ENCODE assay signal across 26 mouse cellular contexts in the genomic region with DNA sequence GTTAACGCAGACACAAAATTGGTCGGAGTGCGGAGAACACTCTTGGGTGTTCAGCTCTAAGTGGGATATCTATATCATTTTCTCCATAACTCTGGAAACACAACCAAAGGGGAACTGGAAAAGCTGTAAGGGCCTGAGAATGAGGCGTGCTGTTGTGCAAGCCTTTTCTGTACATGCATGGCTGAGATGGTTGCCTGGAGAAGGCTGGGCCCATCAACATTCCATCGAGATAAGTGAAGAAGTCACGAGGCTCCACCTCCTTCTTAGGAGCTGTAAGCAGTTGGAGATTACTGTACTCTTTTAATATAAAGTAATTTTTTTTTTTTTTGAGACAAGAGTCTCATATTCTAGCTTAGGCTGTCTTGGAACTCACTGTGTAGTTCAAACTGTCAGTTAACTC. TPM values are rescaled to one million over a fixed set of nuclear protein-coding genes. Genes with fewer than 3 reads are reported as not detected.
A peak's percentile ranks its signal among the peaks of the same experiment; 100 is the strongest.
DNase-seq lines count a peak whose midpoint lies in the region; ATAC-seq and TF ChIP-seq lines count a peak whose summit lies in the region.
"Had no signal": no experiment of that assay in that cellular context is flagged by ENCODE, and none has a peak within 500 bp of the region (broad histone marks: within the 10 kb centered on the region; RNA-seq: fewer than 3 reads in every experiment).

No protein-coding gene starts in this region.

- H3K9ac ChIP-seq in intestine, embryonic 16.5 days (ENCODE audit: low read depth, low read length) = no peak overlapping the region
- no peak overlapping the region for H3K9ac ChIP-seq in intestine, postnatal 0 days (ENCODE audit: low read depth, low read length)
- H3K9ac ChIP-seq in lung, embryonic 16.5 days (ENCODE audit: low read length) = no peak overlapping the region
- no peak overlapping the region for H3K9ac ChIP-seq in liver, embryonic 11.5 days (ENCODE audit: low read depth, low read length)
- no peak overlapping the region for H3K9ac ChIP-seq in midbrain, embryonic 15.5 days
- H3K9ac ChIP-seq: embryonic facial prominence, embryonic 13.5 days; heart, embryonic 12.5 days; hindbrain, embryonic 15.5 days had no signal

- no peak overlapping the region for H3K4me2 ChIP-seq in intestine, embryonic 16.5 days (ENCODE audit: low read depth, low read length)
- no peak overlapping the region for H3K4me2 ChIP-seq in intestine, postnatal 0 days (replicated peaks; ENCODE audit: low read depth)
- no peak overlapping the region for H3K4me2 ChIP-seq in lung, embryonic 16.5 days (ENCODE audit: low read depth, low read length)
- no peak overlapping the region for H3K4me2 ChIP-seq in liver, embryonic 11.5 days
- H3K4me2 ChIP-seq in midbrain, embryonic 15.5 days = no peak overlapping the region
- H3K4me2 ChIP-seq: embryonic facial prominence, embryonic 13.5 days; heart, embryonic 12.5 days; hindbrain, embryonic 15.5 days had no signal

- 87% methylated on average over 6 of the region's 6 CpGs for WGBS in intestine, embryonic 16.5 days
- 66% methylated on average over 6 of the region's 6 CpGs for WGBS in intestine, postnatal 0 days
- 52% methylated on average over 6 of the region's 6 CpGs for WGBS in lung, embryonic 16.5 days
- 70% methylated on average over 6 of the region's 6 CpGs for WGBS in heart, embryonic 10.5 days
- 79% methylated on average over 6 of the region's 6 CpGs for WGBS in liver, embryonic 11.5 days
- WGBS in midbrain, embryonic 15.5 days = 87% methylated on average over 6 of the region's 6 CpGs

- 0 out of 2 replicates have a peak, but pooled peaks have one; percentile 55 for ATAC-seq in intestine, embryonic 16.5 days
- ATAC-seq in intestine, postnatal 0 days = no peak; the same call in 1 of the 2 replicates
- peak; percentile 85 for ATAC-seq in lung, embryonic 16.5 days (ENCODE audit: low read depth)
- ATAC-seq in liver, embryonic 11.5 days (replicated peaks; ENCODE audit: low FRiP score) = no peak
- no peak for ATAC-seq in midbrain, embryonic 15.5 days (replicated peaks)
- ATAC-seq: activated CD4-positive, CD25-positive, alpha-beta regulatory T cell, adult 4 months; CD4-positive, CD25-positive, alpha-beta regulatory T cell, adult 4 months; forebrain, embryonic 14.5 days; Patski had no signal

- peak; percentile 74 for DNase-seq in lung, postnatal 25 days (ENCODE audit: low spot score)
- DNase-seq in heart, embryonic 10.5 days (ENCODE audit: low spot score) = no peak
- DNase-seq in liver, embryonic 11.5 days (ENCODE audit: low spot score) = no peak
- no peak for DNase-seq in spleen, postnatal 4 days (ENCODE audit: low spot score in 2 of 2)
- DNase-seq: adrenal gland, postnatal 14 days; B cell, adult 2 months; cerebellum, adult 11-12 months; cerebellum, adult 9-10 months; cerebellum, postnatal 25 days; gastrocnemius, adult 2 months; gastrocnemius, postnatal 36 days; heart, adult 18-20 months had no signal

- no peaks in the 10 kb centered on the region for H3K27me3 ChIP-seq in intestine, embryonic 16.5 days (replicated peaks; ENCODE audit: control insufficient read depth, insufficient read depth, low read length)
- no peaks in the 10 kb centered on the region for H3K27me3 ChIP-seq in intestine, postnatal 0 days (replicated peaks; ENCODE audit: control insufficient read depth, insufficient read depth, low read length)
- H3K27me3 ChIP-seq in lung, embryonic 16.5 days (ENCODE audit: control insufficient read depth, insufficient read depth, low read depth, low read length) = no peaks in the 10 kb centered on the region
- no peaks in the 10 kb centered on the region for H3K27me3 ChIP-seq in heart, embryonic 10.5 days (ENCODE audit: insufficient read depth, poor library complexity, severe bottlenecking)
- H3K27me3 ChIP-seq in liver, embryonic 11.5 days (replicated peaks; ENCODE audit: control insufficient read depth, insufficient read depth, low read length) = no peaks in the 10 kb centered on the region
- no peaks in the 10 kb centered on the region for H3K27me3 ChIP-seq in midbrain, embryonic 15.5 days (replicated peaks)
- H3K27me3 ChIP-seq: embryonic facial prominence, embryonic 13.5 days; heart, embryonic 12.5 days; hindbrain, embryonic 15.5 days; Patski had no signal

- H3K27ac ChIP-seq in intestine, embryonic 16.5 days (ENCODE audit: low read length) = no peak overlapping the region
- no peak overlapping the region for H3K27ac ChIP-seq in intestine, postnatal 0 days (ENCODE audit: low read depth, low read length)
- H3K27ac ChIP-seq in lung, embryonic 16.5 days (ENCODE audit: low read length) = peak overlapping the region; percentile 72
- no peak overlapping the region for H3K27ac ChIP-seq in heart, embryonic 10.5 days
- H3K27ac ChIP-seq in liver, embryonic 11.5 days (ENCODE audit: low read depth, low read length) = no peak overlapping the region
- H3K27ac ChIP-seq in midbrain, embryonic 15.5 days = no peak overlapping the region
- H3K27ac ChIP-seq: embryonic facial prominence, embryonic 13.5 days; gastrocnemius, adult 2 months; hindbrain, embryonic 10.5 days; hindbrain, embryonic 15.5 days had no signal

- no peak overlapping the region for H3K4me3 ChIP-seq in intestine, embryonic 16.5 days (ENCODE audit: low read length)
- no peak overlapping the region for H3K4me3 ChIP-seq in intestine, postnatal 0 days (ENCODE audit: low read depth, low read length)
- no peak overlapping the region for H3K4me3 ChIP-seq in lung, embryonic 16.5 days (ENCODE audit: low read length)
- no peak overlapping the region for H3K4me3 ChIP-seq in heart, embryonic 10.5 days
- no peak overlapping the region for H3K4me3 ChIP-seq in liver, embryonic 11.5 days (ENCODE audit: low read depth, low read length)
- no peak overlapping the region for H3K4me3 ChIP-seq in midbrain, embryonic 15.5 days
- H3K4me3 ChIP-seq: embryonic facial prominence, embryonic 13.5 days; gastrocnemius, adult 2 months; heart, embryonic 12.5 days; hindbrain, embryonic 10.5 days; hindbrain, embryonic 15.5 days had no signal

- no peaks in the 10 kb centered on the region for H3K4me1 ChIP-seq in intestine, embryonic 16.5 days (ENCODE audit: control insufficient read depth, insufficient read depth, low read length)
- no peaks in the 10 kb centered on the region for H3K4me1 ChIP-seq in intestine, postnatal 0 days (replicated peaks; ENCODE audit: control insufficient read depth, insufficient read depth, low read length)
- H3K4me1 ChIP-seq in lung, embryonic 16.5 days (replicated peaks; ENCODE audit: control insufficient read depth, insufficient read depth, low read length) = no peaks in the 10 kb centered on the region
- no peaks in the 10 kb centered on the region for H3K4me1 ChIP-seq in heart, embryonic 10.5 days
- H3K4me1 ChIP-seq in liver, embryonic 11.5 days (replicated peaks; ENCODE audit: control insufficient read depth, insufficient read depth, low read length) = no peaks in the 10 kb centered on the region
- no peaks in the 10 kb centered on the region for H3K4me1 ChIP-seq in midbrain, embryonic 15.5 days
- H3K4me1 ChIP-seq: embryonic facial prominence, embryonic 13.5 days; heart, embryonic 12.5 days; hindbrain, embryonic 10.5 days; hindbrain, embryonic 15.5 days had no signal

- no peaks in the 10 kb centered on the region for H3K9me3 ChIP-seq in intestine, embryonic 16.5 days (ENCODE audit: control insufficient read depth, low read length)
- no peaks in the 10 kb centered on the region for H3K9me3 ChIP-seq in intestine, postnatal 0 days (ENCODE audit: control insufficient read depth)
- no peaks in the 10 kb centered on the region for H3K9me3 ChIP-seq in lung, embryonic 16.5 days (ENCODE audit: control insufficient read depth, low read length)
- no peaks in the 10 kb centered on the region for H3K9me3 ChIP-seq in heart, embryonic 10.5 days
- no peaks in the 10 kb centered on the region for H3K9me3 ChIP-seq in liver, embryonic 11.5 days (ENCODE audit: control insufficient read depth, low read length)
- H3K9me3 ChIP-seq in midbrain, embryonic 15.5 days = no peaks in the 10 kb centered on the region
- H3K9me3 ChIP-seq: embryonic facial prominence, embryonic 13.5 days; G1E; heart, embryonic 12.5 days; hindbrain, embryonic 10.5 days; hindbrain, embryonic 15.5 days had no signal

- H3K36me3 ChIP-seq in intestine, embryonic 16.5 days (ENCODE audit: control insufficient read depth, insufficient read depth, low read length) = no peaks in the 10 kb centered on the region
- no peaks in the 10 kb centered on the region for H3K36me3 ChIP-seq in intestine, postnatal 0 days (ENCODE audit: control insufficient read depth, insufficient read depth)
- no peaks in the 10 kb centered on the region for H3K36me3 ChIP-seq in lung, embryonic 16.5 days (ENCODE audit: control insufficient read depth, insufficient read depth, low read length)
- H3K36me3 ChIP-seq in heart, embryonic 10.5 days = no peaks in the 10 kb centered on the region
- no peaks in the 10 kb centered on the region for H3K36me3 ChIP-seq in liver, embryonic 11.5 days (ENCODE audit: control insufficient read depth, insufficient read depth, low read length)
- H3K36me3 ChIP-seq in midbrain, embryonic 15.5 days (replicated peaks) = no peaks in the 10 kb centered on the region
- H3K36me3 ChIP-seq: embryonic facial prominence, embryonic 13.5 days; G1E; heart, embryonic 12.5 days; hindbrain, embryonic 10.5 days had no signal

- no peak for TF ChIP-seq CTCF in intestine, postnatal 0 days (IDR thresholded peaks at IDR 0.05; ENCODE audit: low read depth)

RNA-seq across cellular contexts. Expression of gene Ppp3r2, which starts 5.8 kb away (rescaled TPM):
- 0.07 and 0.09 TPM in 2 replicates for polyA plus RNA-seq in intestine, embryonic 16.5 days (2015; fragmentation: Nextera tagmentation; extraction: Ambion mirVana)
- polyA plus RNA-seq in intestine, postnatal 0 days (2015; fragmentation: Nextera tagmentation; extraction: Ambion mirVana) = not detected in 2 replicates
- polyA plus RNA-seq in lung, embryonic 16.5 days (2015; fragmentation: Nextera tagmentation; extraction: Ambion mirVana) = 0.06 TPM in 1 of 2 replicates, not detected in the other
- polyA plus RNA-seq in heart, embryonic 10.5 days (2016; fragmentation: Nextera tagmentation; extraction: Ambion mirVana) = 0.06 and 0.11 TPM in 2 replicates
- 0.11 TPM in 1 of 2 replicates, not detected in the other for polyA plus RNA-seq in liver, embryonic 11.5 days (2014; fragmentation: Nextera tagmentation; extraction: Ambion mirVana)
- polyA plus RNA-seq in midbrain, embryonic 15.5 days (2015; fragmentation: Nextera tagmentation; extraction: Ambion mirVana) = 0.64 and 0.74 TPM in 2 replicates
- polyA plus RNA-seq: CD4-positive, CD25-positive, alpha-beta regulatory T cell, adult 4 months; G1E; heart, embryonic 16.5 days; Patski had no signal

RNA-seq across cellular contexts. Expression of gene Rnf20, which starts 44.3 kb away (rescaled TPM):
- polyA plus RNA-seq in intestine, embryonic 16.5 days (2015; fragmentation: Nextera tagmentation; extraction: Ambion mirVana) = 24.4 and 25.7 TPM in 2 replicates
- 15.6 and 16.4 TPM in 2 replicates for polyA plus RNA-seq in intestine, postnatal 0 days (2015; fragmentation: Nextera tagmentation; extraction: Ambion mirVana)
- polyA plus RNA-seq in lung, embryonic 16.5 days (2015; fragmentation: Nextera tagmentation; extraction: Ambion mirVana) = 38.1 and 41.2 TPM in 2 replicates
- polyA plus RNA-seq in heart, embryonic 10.5 days (2016; fragmentation: Nextera tagmentation; extraction: Ambion mirVana) = 26.4 and 32.8 TPM in 2 replicates
- 39.0 and 43.1 TPM in 2 replicates for polyA plus RNA-seq in liver, embryonic 11.5 days (2014; fragmentation: Nextera tagmentation; extraction: Ambion mirVana)
- 53.3 and 57.4 TPM in 2 replicates for polyA plus RNA-seq in midbrain, embryonic 15.5 days (2015; fragmentation: Nextera tagmentation; extraction: Ambion mirVana)

Comparison
In these comparisons a context has a peak if more than half of its experiments do, and no peak if none do; other contexts are left out.
1. ATAC-seq: peak in intestine, embryonic 16.5 days (single experiment) and lung, embryonic 16.5 days (single experiment); none in intestine, postnatal 0 days (single experiment), liver, embryonic 11.5 days (single experiment) and midbrain, embryonic 15.5 days (single experiment).